Mouse (Mus musculus): Measurements from ENCODE around the gene Hist1h1a. TPM values are rescaled to one million over a fixed set of nuclear protein-coding genes. Genes with fewer than 3 reads are reported as not detected.
"Not testable (repeated sequence)": the region's sequence is repeated elsewhere in the genome, so short reads cannot be mapped to it uniquely, and the experiment has no call there.

Hist1h1a gene
- 3.5 and 4.3 TPM in 2 replicates for polyA plus RNA-seq (2015; fragmentation: Nextera tagmentation; extraction: Ambion mirVana)

GRCm38 (mm10) chr13:23763586-23764323, at the start of gene Hist1h1a:
Gene Hist1h1a (plus strand): TSS chr13:23763666.
- H3K27ac ChIP-seq (replicated peaks), result peak within 1 kb of the TSS; percentile 99
- H3K9ac ChIP-seq, result peak within 1 kb of the TSS; percentile 74
- no peaks in the 10 kb centered on the region for H3K9me3 ChIP-seq (replicated peaks)
- H3K4me3 ChIP-seq (replicated peaks), result peak within 1 kb of the TSS; percentile 61
- peak within 1 kb of the TSS; percentile 87 for H3K4me2 ChIP-seq
- ATAC-seq (ENCODE audit: insufficient read depth), result peak; percentile 34
- no peaks in the 10 kb centered on the region for H3K27me3 ChIP-seq
- no peaks in the 10 kb centered on the region for H3K36me3 ChIP-seq (replicated peaks)
- 2% methylated on average over 34 of the region's 34 CpGs for WGBS (ENCODE audit: insufficient replicate concordance)
- peaks cover 50% of the 10 kb centered on the region for H3K4me1 ChIP-seq (replicated peaks)

- peaks cover 3% of the 10 kb centered on the region; the same call in 1 of the 2 replicates for H3K27me3 ChIP-seq
- H3K9ac ChIP-seq, result no peak overlapping the region
- H3K4me2 ChIP-seq, result no peak overlapping the region
- no peaks in the 10 kb centered on the region for H3K9me3 ChIP-seq (replicated peaks)
- H3K4me3 ChIP-seq (replicated peaks), result no peak overlapping the region
- WGBS (ENCODE audit: insufficient replicate concordance), result 26% methylated on average over 5 of the region's 5 CpGs
- H3K36me3 ChIP-seq (replicated peaks), result no peaks in the 10 kb centered on the region
- no peak for ATAC-seq (ENCODE audit: insufficient read depth)
- H3K27ac ChIP-seq (replicated peaks), result no peak overlapping the region
- H3K4me1 ChIP-seq (replicated peaks), result peaks cover 8% of the 10 kb centered on the region
Measured at GRCm38 (mm10) chr13:23716261-23717042, 47.0 kb upstream of the Hist1h1a start.

GRCm38 (mm10) chr13:23717176-23717575, 46.3 kb upstream of the Hist1h1a start:
- H3K9me3 ChIP-seq (replicated peaks), result no peaks in the 10 kb centered on the region
- no peak overlapping the region for H3K4me3 ChIP-seq (replicated peaks)
- 0 out of 2 replicates have a peak overlapping the region, but pooled peaks have one; percentile 41 for H3K27ac ChIP-seq (replicated peaks)
- no peak overlapping the region for H3K4me2 ChIP-seq
- H3K4me1 ChIP-seq (replicated peaks), result peaks cover 4% of the 10 kb centered on the region; the same call in 1 of the 2 replicates
- ATAC-seq (ENCODE audit: insufficient read depth), result no peak
- H3K9ac ChIP-seq, result no peak overlapping the region
- no peaks in the 10 kb centered on the region; the same call in 1 of the 2 replicates for H3K27me3 ChIP-seq
- WGBS (ENCODE audit: insufficient replicate concordance), result 47% methylated on average over 11 of the region's 11 CpGs
- H3K36me3 ChIP-seq (replicated peaks), result no peaks in the 10 kb centered on the region

- H3K4me2 ChIP-seq; H3K36me3 ChIP-seq (replicated peaks); H3K4me3 ChIP-seq (replicated peaks); H3K9ac ChIP-seq; H3K27me3 ChIP-seq; H3K9me3 ChIP-seq (replicated peaks); ATAC-seq (ENCODE audit: insufficient read depth); H3K4me1 ChIP-seq (replicated peaks): not testable (repeated sequence)
- WGBS (ENCODE audit: insufficient replicate concordance), result 17% methylated on average over 2 of the region's 2 CpGs
- 0 out of 2 replicates have a peak overlapping the region, but pooled peaks have one; percentile 41 for H3K27ac ChIP-seq (replicated peaks)
Measured at GRCm38 (mm10) chr13:23717593-23718245, 45.7 kb upstream of the Hist1h1a start.

- peaks cover 53% of the 10 kb centered on the region for H3K4me1 ChIP-seq (replicated peaks)
- H3K27ac ChIP-seq (replicated peaks), result no peak overlapping the region
- H3K36me3 ChIP-seq (replicated peaks), result no peaks in the 10 kb centered on the region
- no peaks in the 10 kb centered on the region for H3K9me3 ChIP-seq (replicated peaks)
- no peak overlapping the region for H3K4me3 ChIP-seq (replicated peaks)
- H3K4me2 ChIP-seq, result no peak overlapping the region
- no peaks in the 10 kb centered on the region for H3K27me3 ChIP-seq
- 48% methylated on average over 4 of the region's 4 CpGs for WGBS (ENCODE audit: insufficient replicate concordance)
- H3K9ac ChIP-seq, result no peak overlapping the region; the same call in 1 of the 2 replicates
- ATAC-seq (ENCODE audit: insufficient read depth), result no peak
Measured at GRCm38 (mm10) chr13:23724239-23724638, 39.2 kb upstream of the Hist1h1a start.

- no peak overlapping the region for H3K27ac ChIP-seq (replicated peaks)
- H3K9ac ChIP-seq, result no peak overlapping the region
- H3K36me3 ChIP-seq (replicated peaks), result no peaks in the 10 kb centered on the region
- WGBS (ENCODE audit: insufficient replicate concordance), result 33% methylated on average over 1 of the region's 1 CpGs
- no peaks in the 10 kb centered on the region for H3K27me3 ChIP-seq
- H3K4me2 ChIP-seq, result no peak overlapping the region
- H3K9me3 ChIP-seq (replicated peaks), result no peaks in the 10 kb centered on the region
- ATAC-seq (ENCODE audit: insufficient read depth), result no peak
- H3K4me3 ChIP-seq (replicated peaks), result no peak overlapping the region
- peaks cover 60% of the 10 kb centered on the region for H3K4me1 ChIP-seq (replicated peaks)
Measured at GRCm38 (mm10) chr13:23725213-23725612, 38.3 kb upstream of the Hist1h1a start.

GRCm38 (mm10) chr13:23728472-23729191, 34.8 kb upstream of the Hist1h1a start:
- no peaks in the 10 kb centered on the region for H3K36me3 ChIP-seq (replicated peaks)
- H3K4me1 ChIP-seq (replicated peaks), result peaks cover 58% of the 10 kb centered on the region
- H3K27ac ChIP-seq (replicated peaks), result peak overlapping the region; percentile 53
- peak overlapping the region; percentile 32 for H3K4me2 ChIP-seq
- no peaks in the 10 kb centered on the region for H3K27me3 ChIP-seq
- no peaks in the 10 kb centered on the region for H3K9me3 ChIP-seq (replicated peaks)
- no peak overlapping the region for H3K9ac ChIP-seq
- WGBS (ENCODE audit: insufficient replicate concordance), result 48% methylated on average over 18 of the region's 18 CpGs
- no peak for ATAC-seq (ENCODE audit: insufficient read depth)
- H3K4me3 ChIP-seq (replicated peaks), result no peak overlapping the region

- WGBS (ENCODE audit: insufficient replicate concordance), result 44% methylated on average over 9 of the region's 9 CpGs
- ATAC-seq (ENCODE audit: insufficient read depth), result no peak
- H3K27ac ChIP-seq (replicated peaks), result peak overlapping the region; percentile 53
- H3K9ac ChIP-seq, result no peak overlapping the region
- H3K36me3 ChIP-seq (replicated peaks), result no peaks in the 10 kb centered on the region
- no peak overlapping the region for H3K4me3 ChIP-seq (replicated peaks)
- H3K9me3 ChIP-seq (replicated peaks), result no peaks in the 10 kb centered on the region
- H3K27me3 ChIP-seq, result no peaks in the 10 kb centered on the region
- H3K4me2 ChIP-seq, result no peak overlapping the region
- peaks cover 53% of the 10 kb centered on the region for H3K4me1 ChIP-seq (replicated peaks)
Measured at GRCm38 (mm10) chr13:23729192-23729525, 34.3 kb upstream of the Hist1h1a start.

GRCm38 (mm10) chr13:23729706-23730105, 33.8 kb upstream of the Hist1h1a start:
- 77% methylated on average over 5 of the region's 5 CpGs for WGBS (ENCODE audit: insufficient replicate concordance)
- H3K4me2 ChIP-seq, result no peak overlapping the region
- no peak for ATAC-seq (ENCODE audit: insufficient read depth)
- H3K27me3 ChIP-seq, result no peaks in the 10 kb centered on the region
- no peaks in the 10 kb centered on the region for H3K36me3 ChIP-seq (replicated peaks)
- peaks cover 47% of the 10 kb centered on the region for H3K4me1 ChIP-seq (replicated peaks)
- H3K4me3 ChIP-seq (replicated peaks), result no peak overlapping the region
- no peak overlapping the region for H3K9ac ChIP-seq
- H3K27ac ChIP-seq (replicated peaks), result peak overlapping the region; percentile 53; the same call in 1 of the 2 replicates
- H3K9me3 ChIP-seq (replicated peaks), result no peaks in the 10 kb centered on the region

GRCm38 (mm10) chr13:23730479-23730878, 33.0 kb upstream of the Hist1h1a start:
- WGBS (ENCODE audit: insufficient replicate concordance), result 46% methylated on average over 8 of the region's 8 CpGs
- ATAC-seq (ENCODE audit: insufficient read depth), result peak; percentile 66
- Histone ChIP-seq H3K27me3 (no peaks in the 10 kb centered on the region), H3K4me3 (replicated peaks) (no peak overlapping the region), H3K4me1 (replicated peaks) (peaks cover 41% of the 10 kb centered on the region), H3K27ac (replicated peaks) (0 out of 2 replicates have a peak overlapping the region, but pooled peaks have one; percentile 51), H3K9me3 (replicated peaks) (no peaks in the 10 kb centered on the region), H3K4me2 (peak overlapping the region; percentile 29), H3K36me3 (replicated peaks) (no peaks in the 10 kb centered on the region), H3K9ac (peak overlapping the region; percentile 18; the same call in 1 of the 2 replicates)
